Mouse (Mus musculus): ENCODE results near the gene Ngfr. TPM values are rescaled to one million over a fixed set of nuclear protein-coding genes. Genes with fewer than 3 reads are reported as not detected.

Ngfr gene
- polyA plus RNA-seq, 1 experiment from 2014 or later = 13.4 TPM

DNA sequence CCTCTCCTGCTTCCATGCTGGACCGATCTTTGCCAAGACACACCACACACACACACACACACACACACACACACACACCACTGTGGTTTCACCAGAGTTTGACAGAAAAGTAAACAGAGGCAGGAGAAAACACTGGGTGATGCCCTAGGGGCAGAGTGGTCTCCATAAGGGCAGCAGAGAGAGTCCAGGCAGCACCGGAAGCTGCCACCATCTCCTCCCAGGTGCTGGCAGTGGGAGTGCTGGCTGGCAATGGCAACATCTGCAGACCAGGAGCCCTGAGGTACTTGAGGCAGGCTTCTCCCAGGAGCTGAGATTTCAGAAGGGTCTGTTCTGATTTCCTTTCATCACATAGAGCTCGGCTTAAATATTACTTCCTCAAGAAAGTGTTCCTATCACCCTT, 5.3 kb downstream of the Ngfr start:
- H3K9me3 ChIP-seq (ENCODE audit: control insufficient read depth, low read length) = no peaks in the 10 kb centered on the region
- no peak overlapping the region for H3K9ac ChIP-seq (ENCODE audit: low read length)
- no peak for ATAC-seq (ENCODE audit: insufficient number of reproducible peaks, low FRiP score, low TSS enrichment, low read depth)
- 0 out of 2 replicates have a peak overlapping the region, but pooled peaks have one; percentile 22 for H3K4me2 ChIP-seq (ENCODE audit: low read depth, severe bottlenecking)
- 0 out of 2 replicates have a peak overlapping the region, but pooled peaks have one; percentile 30 for H3K27ac ChIP-seq (replicated peaks; ENCODE audit: low read depth, low read length)
- H3K4me3 ChIP-seq (ENCODE audit: low read depth, low read length) = no peak overlapping the region
- 11% methylated on average over 3 of the region's 3 CpGs for WGBS
- peaks cover 19% of the 10 kb centered on the region for H3K27me3 ChIP-seq (ENCODE audit: control insufficient read depth, insufficient read depth, low read length)
- H3K4me1 ChIP-seq (ENCODE audit: control insufficient read depth, insufficient read depth, low read length) = peaks cover 85% of the 10 kb centered on the region
- DNase-seq (ENCODE audit: low spot score) = peak; percentile 60
- H3K36me3 ChIP-seq (ENCODE audit: control insufficient read depth, insufficient read depth, low read length) = no peaks in the 10 kb centered on the region

DNA sequence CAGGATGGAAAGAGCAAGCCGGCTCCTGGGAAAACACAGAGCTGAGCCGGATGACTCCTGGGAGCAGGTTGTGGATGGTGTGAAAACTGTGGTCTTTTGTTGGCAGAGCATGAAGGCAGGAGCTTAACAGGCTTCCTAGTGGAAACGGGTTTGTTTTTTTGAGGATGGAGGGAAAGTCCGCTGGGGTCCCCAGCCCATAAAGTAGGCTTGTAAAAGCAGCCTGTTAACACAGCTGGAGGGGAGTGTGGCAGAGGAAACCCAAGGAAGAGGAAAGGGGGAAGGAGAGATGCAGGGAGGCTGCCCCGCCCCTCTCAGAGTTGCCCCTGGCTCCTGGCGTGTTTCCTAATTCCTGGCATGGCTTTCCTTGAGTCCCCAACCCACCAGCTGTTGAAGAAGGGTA, 8.1 kb downstream of the Ngfr start:
- H3K4me2 ChIP-seq (ENCODE audit: low read depth, severe bottlenecking) = peak overlapping the region; percentile 21
- no peak overlapping the region for H3K9ac ChIP-seq (ENCODE audit: low read length)
- ATAC-seq (ENCODE audit: insufficient number of reproducible peaks, low FRiP score, low TSS enrichment, low read depth) (no peak), DNase-seq (ENCODE audit: low spot score) (peak; percentile 72)
- H3K27ac ChIP-seq (replicated peaks; ENCODE audit: low read depth, low read length) = no peak overlapping the region; the same call in 1 of the 2 replicates
- H3K4me3 ChIP-seq (ENCODE audit: low read depth, low read length) = no peak overlapping the region
- WGBS = 6% methylated on average over 6 of the region's 6 CpGs
- H3K9me3 ChIP-seq (ENCODE audit: control insufficient read depth, low read length) = no peaks in the 10 kb centered on the region; the same call in 1 of the 2 replicates
- H3K27me3 ChIP-seq (ENCODE audit: control insufficient read depth, insufficient read depth, low read length) = peaks cover 5% of the 10 kb centered on the region; the same call in 1 of the 2 replicates
- no peaks in the 10 kb centered on the region for H3K36me3 ChIP-seq (ENCODE audit: control insufficient read depth, insufficient read depth, low read length)
- peaks cover 85% of the 10 kb centered on the region for H3K4me1 ChIP-seq (ENCODE audit: control insufficient read depth, insufficient read depth, low read length)

- H3K4me2 ChIP-seq (ENCODE audit: low read depth, severe bottlenecking) = no peak overlapping the region
- WGBS = 23% methylated on average over 39 of the region's 39 CpGs
- no peak overlapping the region for H3K9ac ChIP-seq (ENCODE audit: low read length)
- H3K36me3 ChIP-seq (ENCODE audit: control insufficient read depth, insufficient read depth, low read length) = no peaks in the 10 kb centered on the region
- DNase-seq (ENCODE audit: low spot score) (peak; percentile 71), ATAC-seq (ENCODE audit: insufficient number of reproducible peaks, low FRiP score, low TSS enrichment, low read depth) (no peak)
- peaks cover 3% of the 10 kb centered on the region; the same call in 1 of the 2 replicates for H3K27me3 ChIP-seq (ENCODE audit: control insufficient read depth, insufficient read depth, low read length)
- no peak overlapping the region for H3K27ac ChIP-seq (replicated peaks; ENCODE audit: low read depth, low read length)
- no peak overlapping the region for H3K4me3 ChIP-seq (ENCODE audit: low read depth, low read length)
- H3K4me1 ChIP-seq (ENCODE audit: control insufficient read depth, insufficient read depth, low read length) = peaks cover 72% of the 10 kb centered on the region
- H3K9me3 ChIP-seq (ENCODE audit: control insufficient read depth, low read length) = no peaks in the 10 kb centered on the region; the same call in 1 of the 2 replicates
Observed at GRCm38 (mm10) chr11:95577776-95578446, 9.6 kb downstream of the Ngfr start.

DNA sequence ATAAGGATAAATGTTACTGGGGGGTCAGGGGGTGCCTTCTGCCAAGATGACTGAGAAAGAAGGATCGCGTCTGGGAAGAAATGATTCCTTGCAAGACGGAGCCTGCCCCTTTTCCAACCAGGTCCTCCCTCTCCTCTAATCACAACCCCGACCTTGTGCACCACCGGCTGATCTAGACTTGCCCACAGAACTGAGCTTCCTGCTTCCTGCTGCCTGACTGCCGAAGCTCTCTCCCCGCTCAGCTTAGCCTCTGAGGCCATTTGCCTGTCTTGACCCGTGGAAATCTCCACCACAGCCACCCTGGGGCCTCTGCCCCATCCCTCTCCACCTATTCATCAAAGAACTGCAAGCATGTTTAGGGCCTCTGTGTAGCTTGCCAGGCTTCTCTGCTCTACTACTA, 11.2 kb downstream of the Ngfr start:
- Histone ChIP-seq H3K4me1 (ENCODE audit: control insufficient read depth, insufficient read depth, low read length) (peaks cover 67% of the 10 kb centered on the region), H3K27me3 (ENCODE audit: control insufficient read depth, insufficient read depth, low read length) (peaks cover 3% of the 10 kb centered on the region; the same call in 1 of the 2 replicates)
- WGBS = 37% methylated on average over 8 of the region's 8 CpGs

GRCm38 (mm10) chr11:95575791-95576190, 11.7 kb downstream of the Ngfr start:
- Histone ChIP-seq H3K36me3 (ENCODE audit: control insufficient read depth, insufficient read depth, low read length) (no peaks in the 10 kb centered on the region), H3K4me1 (ENCODE audit: control insufficient read depth, insufficient read depth, low read length) (peaks cover 67% of the 10 kb centered on the region), H3K4me3 (ENCODE audit: low read depth, low read length) (no peak overlapping the region), H3K27ac (replicated peaks; ENCODE audit: low read depth, low read length) (no peak overlapping the region), H3K4me2 (ENCODE audit: low read depth, severe bottlenecking) (peak overlapping the region; percentile 13; the same call in 1 of the 2 replicates), H3K9ac (ENCODE audit: low read length) (no peak overlapping the region), H3K9me3 (ENCODE audit: control insufficient read depth, low read length) (no peaks in the 10 kb centered on the region; the same call in 1 of the 2 replicates), H3K27me3 (ENCODE audit: control insufficient read depth, insufficient read depth, low read length) (peaks cover 3% of the 10 kb centered on the region; the same call in 1 of the 2 replicates)
- DNase-seq (ENCODE audit: low spot score) (peak; percentile 57), ATAC-seq (ENCODE audit: insufficient number of reproducible peaks, low FRiP score, low TSS enrichment, low read depth) (no peak)
- 8% methylated on average over 13 of the region's 13 CpGs for WGBS

More for the DNA sequence above, 11.2 kb downstream of the Ngfr start:
- peak; percentile 30 for DNase-seq (ENCODE audit: low spot score)
- ATAC-seq (ENCODE audit: insufficient number of reproducible peaks, low FRiP score, low TSS enrichment, low read depth) = no peak
- H3K9me3 ChIP-seq (ENCODE audit: control insufficient read depth, low read length) = no peaks in the 10 kb centered on the region; the same call in 1 of the 2 replicates
- no peak overlapping the region for H3K9ac ChIP-seq (ENCODE audit: low read length)
- H3K4me2 ChIP-seq (ENCODE audit: low read depth, severe bottlenecking) = 0 out of 2 replicates have a peak overlapping the region, but pooled peaks have one; percentile 13
- H3K27ac ChIP-seq (replicated peaks; ENCODE audit: low read depth, low read length) = 0 out of 2 replicates have a peak overlapping the region, but pooled peaks have one; percentile 39
- H3K36me3 ChIP-seq (ENCODE audit: control insufficient read depth, insufficient read depth, low read length) = no peaks in the 10 kb centered on the region
- no peak overlapping the region for H3K4me3 ChIP-seq (ENCODE audit: low read depth, low read length)

- Histone ChIP-seq H3K4me2 (ENCODE audit: low read depth, severe bottlenecking) (no peak overlapping the region), H3K27ac (replicated peaks; ENCODE audit: low read depth, low read length) (no peak overlapping the region), H3K9ac (ENCODE audit: low read length) (no peak overlapping the region)
Observed at GRCm38 (mm10) chr11:95574786-95575334, 12.7 kb downstream of the Ngfr start.

GRCm38 (mm10) chr11:95572227-95572626, 15.3 kb downstream of the Ngfr start:
- WGBS = 51% methylated on average over 3 of the region's 3 CpGs

More at GRCm38 (mm10) chr11:95574786-95575334, 12.7 kb downstream of the Ngfr start:
- ATAC-seq (ENCODE audit: insufficient number of reproducible peaks, low FRiP score, low TSS enrichment, low read depth) (no peak), DNase-seq (ENCODE audit: low spot score) (no peak)
- no peaks in the 10 kb centered on the region; the same call in 1 of the 2 replicates for H3K9me3 ChIP-seq (ENCODE audit: control insufficient read depth, low read length)
- WGBS = 76% methylated on average over 6 of the region's 6 CpGs
- H3K4me3 ChIP-seq (ENCODE audit: low read depth, low read length) = no peak overlapping the region
- peaks cover 3% of the 10 kb centered on the region; the same call in 1 of the 2 replicates for H3K27me3 ChIP-seq (ENCODE audit: control insufficient read depth, insufficient read depth, low read length)
- H3K4me1 ChIP-seq (ENCODE audit: control insufficient read depth, insufficient read depth, low read length) = peaks cover 67% of the 10 kb centered on the region
- no peaks in the 10 kb centered on the region for H3K36me3 ChIP-seq (ENCODE audit: control insufficient read depth, insufficient read depth, low read length)

DNA sequence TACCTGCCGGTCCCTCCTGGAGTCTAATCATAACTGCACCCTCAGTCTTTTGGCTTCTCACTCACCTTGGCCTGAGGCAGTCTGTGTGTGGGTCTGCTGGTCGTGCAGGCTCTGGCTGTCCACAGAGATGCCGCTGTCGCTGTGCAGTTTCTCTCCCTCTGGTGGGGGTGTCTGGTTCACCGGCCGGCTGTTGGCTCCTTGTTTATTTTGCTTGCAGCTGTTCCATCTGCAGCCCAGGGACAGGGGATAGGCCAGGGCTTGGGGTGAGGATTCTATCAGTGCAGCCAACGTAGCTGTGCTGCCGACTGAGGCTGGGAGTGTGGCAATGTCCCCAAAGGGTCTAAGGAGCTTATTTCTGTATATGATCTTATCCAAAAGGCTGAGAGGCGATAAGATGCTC, 15.8 kb downstream of the Ngfr start:
- Histone ChIP-seq H3K36me3 (ENCODE audit: control insufficient read depth, insufficient read depth, low read length) (no peaks in the 10 kb centered on the region), H3K27ac (replicated peaks; ENCODE audit: low read depth, low read length) (no peak overlapping the region), H3K4me3 (ENCODE audit: low read depth, low read length) (no peak overlapping the region), H3K4me1 (ENCODE audit: control insufficient read depth, insufficient read depth, low read length) (peaks cover 76% of the 10 kb centered on the region), H3K9ac (ENCODE audit: low read length) (no peak overlapping the region), H3K4me2 (ENCODE audit: low read depth, severe bottlenecking) (no peak overlapping the region), H3K27me3 (ENCODE audit: control insufficient read depth, insufficient read depth, low read length) (no peaks in the 10 kb centered on the region), H3K9me3 (ENCODE audit: control insufficient read depth, low read length) (no peaks in the 10 kb centered on the region; the same call in 1 of the 2 replicates)
- peak; percentile 69 for DNase-seq (ENCODE audit: low spot score)
- ATAC-seq (ENCODE audit: insufficient number of reproducible peaks, low FRiP score, low TSS enrichment, low read depth) = no peak
- 16% methylated on average over 9 of the region's 9 CpGs for WGBS

More at GRCm38 (mm10) chr11:95572227-95572626, 15.3 kb downstream of the Ngfr start:
- no peak overlapping the region for H3K4me2 ChIP-seq (ENCODE audit: low read depth, severe bottlenecking)
- ATAC-seq (ENCODE audit: insufficient number of reproducible peaks, low FRiP score, low TSS enrichment, low read depth) (no peak), DNase-seq (ENCODE audit: low spot score) (no peak)
- H3K9ac ChIP-seq (ENCODE audit: low read length) = no peak overlapping the region
- H3K9me3 ChIP-seq (ENCODE audit: control insufficient read depth, low read length) = no peaks in the 10 kb centered on the region; the same call in 1 of the 2 replicates
- H3K27ac ChIP-seq (replicated peaks; ENCODE audit: low read depth, low read length) = no peak overlapping the region
- no peaks in the 10 kb centered on the region for H3K36me3 ChIP-seq (ENCODE audit: control insufficient read depth, insufficient read depth, low read length)
- H3K4me3 ChIP-seq (ENCODE audit: low read depth, low read length) = no peak overlapping the region
- H3K4me1 ChIP-seq (ENCODE audit: control insufficient read depth, insufficient read depth, low read length) = peaks cover 73% of the 10 kb centered on the region
- H3K27me3 ChIP-seq (ENCODE audit: control insufficient read depth, insufficient read depth, low read length) = no peaks in the 10 kb centered on the region
